Mouse (Mus musculus): ENCODE measurements around the gene A26c2. TPM values are rescaled to one million over a fixed set of nuclear protein-coding genes. Genes with fewer than 3 reads are reported as not detected.

The A26c2 gene
- not detected for total RNA-seq (2023)

DNA sequence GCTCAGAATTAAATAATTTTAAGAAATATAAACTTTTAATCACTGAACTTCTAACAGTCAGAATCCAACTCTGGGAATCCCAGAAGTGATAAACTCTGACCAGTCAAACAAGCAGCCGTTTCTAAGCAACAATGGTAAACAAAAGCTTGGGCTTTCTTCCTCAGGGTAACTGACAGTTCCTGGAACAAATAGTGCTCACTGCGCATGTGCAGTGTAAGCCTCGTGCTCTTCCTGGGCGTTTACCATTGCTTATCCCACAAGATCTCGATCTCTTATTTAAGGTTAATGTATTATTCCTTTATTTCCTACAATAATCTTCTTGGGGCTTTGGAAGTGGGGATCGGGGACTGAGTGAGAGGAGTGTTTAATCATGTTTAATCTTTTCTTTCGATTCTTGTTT is at the start of gene A26c2:
A26c2 (minus strand) TSS at position 101 of the 400 bp plus-strand sequence.

